Mouse (Mus musculus) liver, embryonic 13.5 days (tissue): ENCODE measurements at regions not wholly inside any gene's neighbourhood (a gene's known extent, or its start where the extent isn't known, plus 50 kb on each side); places are given as distances from the start of the nearest gene placed in this dataset.

ENCODE experiments used
- ATAC-seq: fragments of 200-750 bp; cut with Nextera tagmentation; 2 replicates; pipeline ENCODE4 v1.8.0; 2017; ENCODE audit warnings: low read depth, mild to moderate bottlenecking, moderate number of reproducible peaks, moderate library complexity
- DNase-seq: peaks from one replicate; pipeline ENCODE4 v3.0.0; 2022
- H3K27ac ChIP-seq: fragments of 300-500 bp; sonication (generic); 2 replicates; pipeline ENCODE4 v1.5.1; 2015; ENCODE audit warnings: moderate library complexity, mild to moderate bottlenecking, inconsistent platforms
- H3K27me3 ChIP-seq: fragments of 300-500 bp; sonication (generic); 2 replicates; pipeline ENCODE4 v1.6.1; 2015; ENCODE audit warnings: mild to moderate bottlenecking, inconsistent platforms
- H3K36me3 ChIP-seq: fragments of 300-500 bp; sonication (generic); 2 replicates; pipeline ENCODE4 v1.6.1; 2015; ENCODE audit warnings: mild to moderate bottlenecking, inconsistent platforms
- H3K4me1 ChIP-seq: fragments of 300-500 bp; sonication (generic); replicated peaks from 2 replicates; pipeline ENCODE4 v1.6.1; 2015; ENCODE audit warnings: inconsistent platforms
- H3K4me2 ChIP-seq: fragments of 300-500 bp; sonication (generic); 2 replicates; pipeline ENCODE4 v1.6.1; 2015; ENCODE audit warnings: inconsistent platforms, mild to moderate bottlenecking, moderate library complexity
- H3K4me3 ChIP-seq: fragments of 300-500 bp; sonication (generic); replicated peaks from 2 replicates; pipeline ENCODE4 v1.5.1; 2015; ENCODE audit warnings: mild to moderate bottlenecking, inconsistent platforms
- H3K9ac ChIP-seq: fragments of 300-500 bp; sonication (generic); 2 replicates; pipeline ENCODE4 v1.6.1; 2015; ENCODE audit warnings: mild to moderate bottlenecking, inconsistent platforms
- H3K9me3 ChIP-seq: fragments of 300-500 bp; sonication (generic); replicated peaks from 2 replicates; pipeline ENCODE4 v1.6.1; 2016; ENCODE audit warnings: inconsistent platforms
- WGBS: fragments of 180-500 bp; shearing (Covaris S2); methylation state at CpG from one replicate; pipeline ENCODE4 v1.1.7; 2015; ENCODE audit not compliant: insufficient replicate concordance; 5-methylcytosine and 5-hydroxymethylcytosine counted together

- no peak for DNase-seq
- Histone ChIP-seq H3K27me3 (no peaks in the 10 kb centered on the region), H3K36me3 (no peaks in the 10 kb centered on the region), H3K9ac (no peak overlapping the region), H3K4me1 (no peaks in the 10 kb centered on the region), H3K27ac (no peak overlapping the region), H3K9me3 (no peaks in the 10 kb centered on the region), H3K4me3 (no peak overlapping the region), H3K4me2 (no peak overlapping the region)
- WGBS, result 60% methylated on average over 4 of the region's 4 CpGs
- ATAC-seq, result no peak
Observed at GRCm38 (mm10) chr11:19257549-19257948, 238.8 kb upstream of the Meis1 start.

GRCm38 (mm10) chr11:19262832-19263231, 244.0 kb upstream of the Meis1 start:
- Histone ChIP-seq H3K27me3 (no peaks in the 10 kb centered on the region), H3K9me3 (no peaks in the 10 kb centered on the region), H3K9ac (no peak overlapping the region), H3K27ac (no peak overlapping the region), H3K4me3 (no peak overlapping the region), H3K4me1 (no peaks in the 10 kb centered on the region), H3K36me3 (no peaks in the 10 kb centered on the region), H3K4me2 (no peak overlapping the region)
- 59% methylated on average over 4 of the region's 4 CpGs for WGBS
- DNase-seq (no peak), ATAC-seq (no peak)

GRCm38 (mm10) chr11:19264798-19265671, 246.2 kb upstream of the Meis1 start:
- Histone ChIP-seq H3K9ac (no peak overlapping the region), H3K36me3 (no peaks in the 10 kb centered on the region), H3K4me2 (no peak overlapping the region), H3K27me3 (no peaks in the 10 kb centered on the region), H3K4me3 (no peak overlapping the region), H3K27ac (no peak overlapping the region), H3K9me3 (no peaks in the 10 kb centered on the region), H3K4me1 (no peaks in the 10 kb centered on the region)
- no peak for DNase-seq
- WGBS, result 70% methylated on average over 18 of the region's 18 CpGs
- no peak for ATAC-seq

GRCm38 (mm10) chr11:19265672-19265972, 246.8 kb upstream of the Meis1 start:
- ATAC-seq (no peak), DNase-seq (no peak)
- WGBS, result 50% methylated on average over 3 of the region's 3 CpGs
- Histone ChIP-seq H3K4me1 (no peaks in the 10 kb centered on the region), H3K27me3 (no peaks in the 10 kb centered on the region), H3K9me3 (no peaks in the 10 kb centered on the region), H3K27ac (no peak overlapping the region), H3K4me2 (no peak overlapping the region), H3K9ac (no peak overlapping the region), H3K4me3 (no peak overlapping the region), H3K36me3 (no peaks in the 10 kb centered on the region)

- no peaks in the 10 kb centered on the region for H3K9me3 ChIP-seq
- ATAC-seq, result no peak
- no peak for DNase-seq
- no peak overlapping the region for H3K4me3 ChIP-seq
- H3K36me3 ChIP-seq, result no peaks in the 10 kb centered on the region
- H3K27me3 ChIP-seq, result no peaks in the 10 kb centered on the region
- H3K4me2 ChIP-seq, result no peak overlapping the region
- H3K4me1 ChIP-seq, result no peaks in the 10 kb centered on the region
- whole genome bisulfite sequencing, result 70% methylated on average over 6 of the region's 6 CpGs
- H3K27ac ChIP-seq, result no peak overlapping the region
- H3K9ac ChIP-seq, result no peak overlapping the region
Observed at GRCm38 (mm10) chr11:19290971-19291370, 272.2 kb upstream of the Meis1 start.

GRCm38 (mm10) chr11:19299411-19299810, 280.6 kb upstream of the Meis1 start:
- H3K36me3 ChIP-seq, result no peaks in the 10 kb centered on the region
- no peak overlapping the region for H3K9ac ChIP-seq
- no peaks in the 10 kb centered on the region for H3K27me3 ChIP-seq
- ATAC-seq, result no peak
- H3K4me1 ChIP-seq, result no peaks in the 10 kb centered on the region
- H3K27ac ChIP-seq, result no peak overlapping the region
- no peak overlapping the region for H3K4me3 ChIP-seq
- no peaks in the 10 kb centered on the region for H3K9me3 ChIP-seq
- DNase-seq, result no peak
- WGBS, result 48% methylated on average over 1 of the region's 1 CpGs
- no peak overlapping the region for H3K4me2 ChIP-seq

GRCm38 (mm10) chr11:19306687-19307086, 287.9 kb upstream of the Meis1 start:
- WGBS, result 70% methylated on average over 5 of the region's 5 CpGs
- Histone ChIP-seq H3K4me3 (no peak overlapping the region), H3K4me2 (no peak overlapping the region), H3K9ac (no peak overlapping the region), H3K9me3 (no peaks in the 10 kb centered on the region), H3K4me1 (no peaks in the 10 kb centered on the region), H3K27me3 (no peaks in the 10 kb centered on the region), H3K27ac (no peak overlapping the region), H3K36me3 (no peaks in the 10 kb centered on the region)
- no peak for DNase-seq
- no peak for ATAC-seq

GRCm38 (mm10) chr11:19330685-19331239, 312.0 kb upstream of the Meis1 start:
- no peak overlapping the region for H3K4me2 ChIP-seq
- no peaks in the 10 kb centered on the region for H3K9me3 ChIP-seq
- H3K4me1 ChIP-seq, result no peaks in the 10 kb centered on the region
- no peak overlapping the region for H3K27ac ChIP-seq
- no peak overlapping the region for H3K9ac ChIP-seq
- no peak for ATAC-seq
- 72% methylated on average over 2 of the region's 3 CpGs for WGBS
- H3K4me3 ChIP-seq, result no peak overlapping the region
- H3K36me3 ChIP-seq, result no peaks in the 10 kb centered on the region
- DNase-seq, result no peak
- no peaks in the 10 kb centered on the region for H3K27me3 ChIP-seq

- no peak for DNase-seq
- H3K9ac ChIP-seq, result no peak overlapping the region
- H3K27me3 ChIP-seq, result no peaks in the 10 kb centered on the region
- ATAC-seq, result no peak
- no peaks in the 10 kb centered on the region for H3K9me3 ChIP-seq
- no peaks in the 10 kb centered on the region for H3K36me3 ChIP-seq
- H3K4me3 ChIP-seq, result no peak overlapping the region
- no peak overlapping the region for H3K27ac ChIP-seq
- no peaks in the 10 kb centered on the region for H3K4me1 ChIP-seq
- H3K4me2 ChIP-seq, result no peak overlapping the region
Observed at GRCm38 (mm10) chr11:19332274-19332673, 313.5 kb upstream of the Meis1 start.

- Histone ChIP-seq H3K4me2 (no peak overlapping the region), H3K9ac (no peak overlapping the region), H3K27ac (no peak overlapping the region), H3K9me3 (no peaks in the 10 kb centered on the region), H3K4me3 (no peak overlapping the region), H3K27me3 (no peaks in the 10 kb centered on the region), H3K36me3 (no peaks in the 10 kb centered on the region), H3K4me1 (no peaks in the 10 kb centered on the region)
- ATAC-seq (no peak), DNase-seq (no peak)
- 19% methylated on average over 1 of the region's 1 CpGs for WGBS
Observed at GRCm38 (mm10) chr11:19332727-19333126, 313.9 kb upstream of the Meis1 start.

GRCm38 (mm10) chr11:19333908-19334487, 315.2 kb upstream of the Meis1 start:
- WGBS, result 65% methylated on average over 1 of the region's 1 CpGs
- DNase-seq, result no peak
- H3K4me3 ChIP-seq, result no peak overlapping the region

GRCm38 (mm10) chr11:19335384-19335783, 316.6 kb upstream of the Meis1 start:
- DNase-seq (no peak), ATAC-seq (no peak)
- H3K4me2 ChIP-seq, result no peak overlapping the region
- no peaks in the 10 kb centered on the region for H3K9me3 ChIP-seq
- no peaks in the 10 kb centered on the region for H3K4me1 ChIP-seq
- H3K9ac ChIP-seq, result no peak overlapping the region
- H3K27ac ChIP-seq, result no peak overlapping the region
- H3K27me3 ChIP-seq, result no peaks in the 10 kb centered on the region
- H3K36me3 ChIP-seq, result no peaks in the 10 kb centered on the region
- no peak overlapping the region for H3K4me3 ChIP-seq
- 64% methylated on average over 3 of the region's 3 CpGs for WGBS

More at GRCm38 (mm10) chr11:19333908-19334487, 315.2 kb upstream of the Meis1 start:
- H3K9ac ChIP-seq, result no peak overlapping the region
- no peaks in the 10 kb centered on the region for H3K4me1 ChIP-seq
- H3K27ac ChIP-seq, result no peak overlapping the region
- no peaks in the 10 kb centered on the region for H3K27me3 ChIP-seq
- H3K9me3 ChIP-seq, result no peaks in the 10 kb centered on the region
- no peak for ATAC-seq
- no peak overlapping the region for H3K4me2 ChIP-seq
- H3K36me3 ChIP-seq, result no peaks in the 10 kb centered on the region
